Mouse (Mus musculus) bone marrow macrophage, adult 2 months (primary cell): ENCODE results near the gene Glyat.

ENCODE experiments used
- CTCF ChIP-seq: IDR thresholded peaks from 2 replicates; pipeline ENCODE4 v1.5.1; 2012; ENCODE audit warnings: low read depth, mild to moderate bottlenecking, low read length, moderate library complexity
- POLR2A ChIP-seq: IDR thresholded peaks from 2 replicates; pipeline ENCODE4 v1.6.1; 2012; ENCODE audit warnings: mild to moderate bottlenecking, low read depth, low read length, borderline replicate concordance

DNA sequence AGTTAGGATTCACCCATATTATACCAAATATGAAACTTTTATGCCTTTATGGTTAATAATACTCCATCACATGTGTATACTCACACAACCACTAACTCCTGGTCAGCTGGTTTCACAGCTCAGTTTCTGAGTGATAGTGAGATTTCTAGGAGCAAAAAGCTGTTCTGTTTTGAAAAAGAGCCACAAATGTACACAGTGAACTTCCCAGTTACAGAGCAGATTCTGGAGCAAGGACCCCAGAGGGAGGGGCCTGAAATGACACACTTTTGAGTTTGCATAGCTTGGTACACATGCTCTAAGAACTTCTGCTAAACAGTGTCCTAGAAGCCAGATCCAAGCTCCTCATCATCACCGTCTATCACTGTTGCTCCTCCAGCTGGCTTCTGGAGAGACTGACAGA is 33.4 kb upstream of the Glyat start, which contains the start of gene Gm4952:
- TF ChIP-seq CTCF (no peak), POLR2A (no peak)
